Mouse (Mus musculus) megakaryocyte-erythroid progenitor cell, adult 5-6 weeks (primary cell): ENCODE results near the gene Rexo4. TPM values are rescaled to one million over a fixed set of nuclear protein-coding genes. Genes with fewer than 3 reads are reported as not detected.

Source experiments
- ATAC-seq: replicated peaks from 2 replicates; pipeline ENCODE4 v1.8.0; 2016; ENCODE audit warnings: mild to moderate bottlenecking, inconsistent platforms; ENCODE audit not compliant: severe bottlenecking, poor library complexity, low FRiP score, low TSS enrichment
- total RNA-seq, 2 experiments: library from RNA; stranded (forward) in 1 of 2; stranded (reverse) in 1 of 2; fragments of 200-1000, 215-1000 nt in 1 of 2; fragments of >200 nt in 1 of 2; fragmentation: Nextera tagmentation in 1 of 2; gene quantifications; 2 replicates each; pipeline ENCODE4 v1.2.3; 2014 to 2017

Gene Rexo4
- total RNA-seq (2014; fragmentation: Nextera tagmentation) (56.8 and 61.2 TPM in 2 replicates), total RNA-seq (2017) (95.7 and 109 TPM in 2 replicates)

GRCm38 (mm10) chr2:26963923-26964723 is at the start of gene Rexo4:
Rexo4 (minus strand) TSS chr2:26964386.
- ATAC-seq = peak; percentile 89

- peak; percentile 79 for ATAC-seq
Measured at GRCm38 (mm10) chr2:27009714-27010244, 45.6 kb upstream of the Rexo4 start, which contains the start of gene Cacfd1. Cacfd1 (plus strand) TSS chr2:27009926.

DNA sequence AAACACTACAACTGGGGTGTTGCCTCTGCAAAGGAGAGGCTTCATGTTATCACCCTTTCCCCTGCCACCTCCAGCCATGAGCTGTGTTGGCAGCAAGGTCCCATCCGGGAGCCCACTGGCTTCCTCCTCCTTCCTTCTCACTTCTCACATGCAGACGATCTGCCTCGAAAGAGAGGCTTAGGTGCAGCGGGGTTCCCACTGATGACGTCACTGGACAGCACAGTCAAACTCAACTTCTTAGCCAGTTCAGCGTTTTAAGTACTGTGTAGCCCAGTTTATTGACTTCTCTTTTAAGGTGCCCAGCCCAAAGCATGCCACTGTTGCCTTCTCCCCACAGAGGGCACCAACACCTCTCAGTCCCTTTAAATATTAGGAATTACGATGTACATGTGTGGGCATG is 43.5 kb upstream of the Rexo4 start:
- ATAC-seq = no peak

DNA sequence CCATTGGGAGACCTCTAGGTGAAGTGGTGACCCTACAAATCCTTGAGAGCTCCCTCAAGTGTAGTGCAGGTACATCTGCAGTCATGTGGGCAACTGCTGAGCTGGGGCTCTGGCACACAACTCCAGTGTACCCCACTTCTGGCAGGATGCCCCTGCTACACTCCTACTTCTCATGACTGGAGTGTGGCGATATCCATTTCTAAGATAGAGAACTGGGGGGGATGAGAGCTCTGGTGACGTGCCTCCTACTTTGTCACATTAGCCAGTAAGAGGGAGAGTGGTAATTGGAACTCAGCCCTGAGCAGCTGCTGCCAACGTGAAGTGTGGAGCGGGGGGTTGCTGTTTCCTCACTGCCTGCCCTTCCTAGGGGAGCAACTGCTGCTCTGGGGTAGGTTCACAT is 42.1 kb upstream of the Rexo4 start:
- ATAC-seq = peak; percentile 48

GRCm38 (mm10) chr2:26997993-26998392 is 33.8 kb upstream of the Rexo4 start:
- ATAC-seq = no peak

DNA sequence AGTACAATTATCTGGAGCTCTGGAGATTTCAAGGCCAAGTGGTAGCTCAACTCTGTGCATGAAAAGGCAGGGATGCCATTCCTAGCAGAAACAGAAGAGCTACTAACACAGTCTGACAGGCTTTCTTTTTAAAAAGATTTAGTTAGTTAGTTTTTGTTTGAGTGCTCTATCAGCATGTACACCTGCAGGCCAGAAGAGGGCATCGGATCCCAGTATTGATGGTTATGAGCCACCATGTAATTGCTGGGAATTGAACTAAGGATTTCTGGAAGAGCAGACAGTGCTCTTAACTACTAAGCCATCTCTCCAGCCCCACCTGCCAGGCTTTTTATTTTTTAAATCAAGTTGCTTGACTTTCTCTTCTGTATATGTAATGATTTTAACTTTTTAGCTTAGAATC is 33.3 kb upstream of the Rexo4 start:
- no peak for ATAC-seq

DNA sequence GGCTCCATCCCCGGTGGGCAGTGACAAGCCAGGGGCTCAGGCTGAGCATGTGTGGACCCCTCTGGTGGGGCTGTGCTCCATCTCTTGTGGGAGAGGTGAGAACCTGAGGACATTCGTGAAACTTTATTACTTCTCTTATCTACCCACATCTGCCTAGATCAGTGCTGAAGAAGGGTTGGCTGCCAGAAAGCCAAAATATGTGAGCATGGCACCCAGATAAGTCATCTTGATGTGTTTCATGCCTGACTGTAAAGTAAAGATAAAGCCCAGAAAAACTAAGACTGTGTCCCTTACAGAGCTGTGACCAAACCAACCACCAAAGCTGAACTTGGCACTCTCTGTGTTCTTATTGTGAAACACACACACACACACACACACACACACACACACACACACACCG is 29.8 kb upstream of the Rexo4 start:
- peak; percentile 70 for ATAC-seq

DNA sequence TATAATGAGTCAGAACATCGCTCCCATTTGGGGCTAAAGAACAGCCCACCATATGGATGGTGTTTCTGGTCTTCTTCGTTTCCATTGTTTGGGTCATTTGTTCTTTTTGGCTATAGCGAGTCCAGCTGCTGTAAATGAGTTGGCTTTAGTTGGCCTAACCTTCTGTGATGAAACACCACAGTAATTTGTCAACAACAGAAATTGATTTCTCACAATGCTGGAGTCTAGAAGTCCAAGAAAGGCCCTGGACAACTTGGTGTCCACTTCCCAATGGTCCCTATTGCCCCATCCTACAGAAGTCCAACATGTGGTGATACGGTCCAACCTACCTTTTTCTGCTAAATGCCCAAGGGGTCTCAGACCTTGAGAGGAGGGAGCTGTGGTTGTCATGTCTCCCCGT is 20.5 kb upstream of the Rexo4 start:
- ATAC-seq = no peak

DNA sequence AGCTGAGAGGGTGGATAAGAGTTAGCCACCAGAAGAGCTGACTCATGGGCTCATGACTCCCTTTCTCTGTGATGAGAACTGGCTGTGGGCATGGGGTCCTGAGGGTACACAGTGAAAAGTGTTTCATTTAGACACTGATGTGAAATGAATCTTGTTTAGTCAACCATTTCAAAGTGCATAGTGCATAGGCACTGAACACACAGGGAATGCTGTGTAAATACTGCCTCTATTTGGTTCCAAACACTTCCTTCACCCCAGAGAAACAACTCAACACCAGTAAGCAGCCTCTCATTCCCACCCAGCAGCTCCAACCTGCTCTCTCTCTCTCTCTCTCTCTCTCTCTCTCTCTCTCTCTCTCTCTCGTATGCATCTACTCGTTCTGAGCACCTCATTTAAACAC is 20.0 kb upstream of the Rexo4 start:
- no peak for ATAC-seq

GRCm38 (mm10) chr2:26980361-26980760 is 16.2 kb upstream of the Rexo4 start:
- no peak for ATAC-seq

GRCm38 (mm10) chr2:26973960-26974359 is 9.8 kb upstream of the Rexo4 start:
- ATAC-seq = no peak

DNA sequence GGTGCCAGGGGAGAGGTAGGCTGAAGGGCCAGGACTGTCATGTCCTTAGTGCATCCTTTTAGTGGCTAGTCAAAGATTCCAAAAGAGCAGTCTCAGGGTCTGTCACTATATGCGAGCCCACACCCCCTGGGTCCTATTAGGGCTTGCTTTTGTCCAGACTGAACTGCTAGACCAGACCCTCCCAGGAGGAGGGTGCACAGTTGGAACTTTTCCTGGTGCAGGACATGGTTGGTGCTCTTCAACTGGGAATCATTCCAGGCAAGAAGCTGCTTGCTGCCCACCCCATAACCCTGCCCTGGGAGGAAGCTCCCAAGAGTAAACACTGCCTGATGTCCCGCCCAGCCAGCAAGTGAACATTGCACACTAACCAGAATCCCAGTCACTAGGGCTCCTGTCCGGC is 8.9 kb upstream of the Rexo4 start, which contains the start of gene Adamts13:
Gene Adamts13, plus strand, starts transcription at position 301 of the 400 bp plus-strand sequence.
- 0 out of 2 replicates have a peak, but pooled peaks have one; percentile 22 for ATAC-seq

- ATAC-seq = no peak
Measured at GRCm38 (mm10) chr2:26967262-26967661, 3.1 kb upstream of the Rexo4 start.

DNA sequence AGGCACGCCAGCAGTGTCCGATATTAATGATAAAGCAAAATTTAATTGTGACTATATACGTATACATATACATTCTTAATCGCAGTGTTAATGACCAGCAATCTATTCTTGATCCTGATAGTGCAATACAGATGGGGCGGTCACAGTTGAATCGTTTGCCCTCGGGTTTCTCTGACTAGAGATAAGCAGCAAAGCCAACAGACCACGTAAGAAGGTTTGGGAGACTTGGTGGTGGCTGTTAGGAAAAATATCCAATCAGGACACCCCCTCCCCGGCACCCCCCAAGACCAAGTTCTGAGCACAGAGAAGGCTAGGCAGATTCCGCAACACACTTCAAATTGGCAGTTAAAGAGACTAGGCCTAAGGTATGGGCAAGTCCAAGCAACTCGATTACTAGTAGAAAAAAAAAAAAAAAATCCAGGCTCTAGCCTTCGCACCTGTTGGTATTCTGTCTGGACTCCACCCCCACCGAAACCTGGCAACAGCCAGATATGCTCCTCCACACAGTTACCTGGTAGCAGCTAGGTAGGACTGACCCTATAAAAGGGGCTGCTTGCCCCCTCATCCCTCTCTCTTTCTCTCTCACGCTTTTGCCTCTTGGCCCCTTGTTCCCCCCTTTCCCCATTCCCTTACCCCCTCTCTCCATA is 661 bp upstream of the Rexo4 start:
- ATAC-seq = peak; percentile 58; the same call in 1 of the 2 replicates

- ATAC-seq = no peak
Measured at GRCm38 (mm10) chr2:26960756-26961155, 3.4 kb downstream of the Rexo4 start.

DNA sequence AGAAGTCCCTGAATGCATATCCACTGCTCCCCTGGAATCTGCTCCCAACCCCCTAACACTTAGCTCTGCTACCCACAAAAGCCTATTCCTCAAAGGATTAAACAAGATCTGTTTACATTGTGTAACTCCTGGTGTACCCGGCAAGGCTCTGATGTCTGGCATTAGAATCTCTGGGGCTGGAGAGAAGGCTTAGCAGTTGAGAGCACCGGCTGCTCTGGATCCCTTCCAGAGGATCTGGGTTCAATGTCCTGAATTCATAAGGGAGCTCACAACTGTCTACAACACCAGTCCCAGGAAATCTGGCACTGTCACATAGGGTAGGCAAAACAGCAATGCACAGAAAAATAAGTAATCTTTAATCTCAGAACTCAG is 6.7 kb downstream of the Rexo4 start:
- ATAC-seq = no peak

DNA sequence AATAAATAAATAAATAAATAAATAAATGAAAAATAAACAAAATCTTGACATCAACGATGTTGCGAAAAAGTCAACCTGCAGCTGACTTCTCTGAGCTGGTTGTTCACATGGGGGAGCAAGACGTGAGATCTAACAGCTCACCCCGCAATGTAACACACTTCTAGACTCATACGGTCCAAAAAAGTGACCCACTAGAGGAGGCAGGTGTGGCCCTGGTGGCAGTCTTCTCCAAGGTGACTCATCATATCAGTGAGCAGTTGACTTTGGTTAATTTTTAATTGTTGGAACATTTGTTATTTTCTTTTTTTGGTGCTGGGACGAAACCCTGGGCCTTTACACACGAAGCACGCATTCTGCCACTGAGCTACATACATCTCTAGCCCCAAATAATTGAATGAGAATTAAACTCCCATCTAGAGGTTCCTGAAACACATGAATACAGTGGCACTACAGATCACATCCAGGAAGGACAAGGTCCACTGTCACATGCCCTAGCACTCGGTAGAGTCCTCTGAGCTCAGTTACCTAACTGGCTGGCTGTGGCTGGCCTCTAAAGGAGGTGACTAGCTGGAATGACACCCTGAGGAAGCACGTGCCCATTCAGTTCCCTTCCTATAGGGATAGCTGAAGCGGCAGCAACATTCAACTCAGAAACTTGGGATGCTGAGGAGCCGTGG is 7.2 kb downstream of the Rexo4 start:
- ATAC-seq = no peak

DNA sequence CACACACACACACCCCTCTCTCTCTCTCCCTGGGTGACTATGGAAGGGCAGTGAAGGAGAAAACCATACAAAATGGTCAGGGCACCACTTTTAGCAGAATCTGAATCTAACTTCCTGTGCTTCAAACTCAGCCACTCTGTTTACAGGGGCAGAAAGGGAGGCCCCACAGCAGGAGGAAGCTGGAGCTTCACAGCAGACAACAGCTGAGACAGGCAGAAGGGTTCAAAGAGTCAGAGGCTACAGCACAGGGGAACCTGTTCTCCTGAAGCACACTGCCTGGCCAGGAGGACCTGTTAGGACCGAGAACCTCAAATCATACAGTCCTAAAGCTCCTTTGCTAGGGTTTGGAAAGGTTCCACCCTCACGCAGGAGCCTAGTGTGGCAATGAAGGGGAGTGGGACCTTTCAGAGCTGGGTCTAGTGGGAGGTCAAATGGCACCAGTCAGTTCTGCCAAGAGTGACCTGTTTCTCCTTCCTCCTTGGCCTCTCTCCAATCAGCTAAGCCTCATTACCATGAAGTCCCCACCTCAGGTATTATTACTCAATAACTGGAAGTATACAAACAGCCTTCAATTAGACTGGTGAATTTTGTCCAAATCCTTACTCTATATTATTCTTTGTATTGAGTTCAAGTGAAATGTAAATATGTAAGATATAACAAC is 9.3 kb downstream of the Rexo4 start:
- no peak for ATAC-seq

DNA sequence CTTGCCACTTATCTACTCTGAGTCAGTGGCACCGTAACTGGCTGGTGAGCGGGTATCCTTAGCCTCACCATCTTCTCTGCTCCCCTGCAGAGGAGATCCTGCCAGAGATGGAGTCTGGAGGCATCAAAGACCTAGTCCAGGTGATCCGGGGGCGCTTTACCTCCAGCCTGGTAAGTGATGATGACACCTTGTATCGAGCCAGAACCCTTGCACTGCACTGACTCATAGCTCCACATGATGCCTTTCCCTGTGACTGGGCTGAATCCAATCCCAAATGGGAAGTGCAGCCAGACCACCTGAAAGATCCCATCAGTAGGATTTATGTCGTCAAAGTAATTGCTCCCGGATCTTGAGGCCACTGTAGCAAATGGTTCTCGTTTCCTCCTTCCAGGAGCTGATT is 11.3 kb downstream of the Rexo4 start:
- no peak for ATAC-seq

GRCm38 (mm10) chr2:26952193-26952592 is 12.0 kb downstream of the Rexo4 start:
- no peak for ATAC-seq
